Mouse (Mus musculus): ENCODE measurements at regions not wholly inside any gene's neighbourhood (a gene's known extent, or its start where the extent isn't known, plus 50 kb on each side); places are given as distances from the start of the nearest gene placed in this dataset.

DNA sequence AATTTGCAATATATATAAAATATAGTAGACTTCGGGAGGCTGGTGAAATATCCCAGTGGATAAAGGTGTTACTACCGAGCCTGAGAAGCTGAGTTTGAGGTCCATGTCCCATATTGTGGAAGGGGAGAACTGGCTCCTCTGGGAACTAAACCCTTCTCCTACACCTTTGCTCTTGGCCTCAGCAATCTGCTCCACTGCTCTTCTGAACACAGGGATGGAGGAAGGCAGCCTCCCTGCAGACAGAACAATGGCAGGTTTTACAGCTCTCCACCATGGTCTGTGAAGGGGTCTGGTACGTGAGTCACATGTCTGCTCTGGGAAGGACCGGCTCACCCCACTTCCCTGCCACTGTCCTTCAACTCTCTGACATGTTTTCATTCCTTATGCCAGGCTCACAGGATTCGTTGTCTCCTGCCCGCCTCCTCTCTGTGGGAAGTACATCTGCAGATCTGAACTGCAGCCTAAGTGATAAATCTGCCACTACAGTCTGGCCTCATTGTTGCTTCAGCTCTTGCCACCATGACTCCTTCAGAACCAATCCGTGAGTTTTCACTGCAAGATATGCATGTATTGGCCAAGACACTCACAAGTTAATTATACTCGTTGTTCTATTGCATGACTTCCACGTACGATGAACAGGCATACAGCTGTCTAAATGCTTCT, 220.0 kb upstream of the Gm9767 start:
- DNase-seq (ENCODE audit: low spot score) (no peak), ATAC-seq (no peak)
- WGBS, result 62% methylated on average over 10 of the region's 10 CpGs
- no peaks in the 10 kb centered on the region for H3K9me3 ChIP-seq (ENCODE audit: low read length)
- H3K4me2 ChIP-seq (replicated peaks; ENCODE audit: low read depth, low read length), result no peak overlapping the region
- H3K9ac ChIP-seq (replicated peaks; ENCODE audit: low read depth), result no peak overlapping the region
- no peaks in the 10 kb centered on the region for H3K36me3 ChIP-seq (ENCODE audit: insufficient read depth, low read length)
- H3K27me3 ChIP-seq (replicated peaks; ENCODE audit: insufficient read depth, low read length), result no peaks in the 10 kb centered on the region
- H3K4me1 ChIP-seq (ENCODE audit: insufficient read depth, low read depth, low read length), result no peaks in the 10 kb centered on the region
- no peak overlapping the region for H3K27ac ChIP-seq (ENCODE audit: low read length)
- H3K4me3 ChIP-seq (ENCODE audit: low read depth, low read length), result no peak overlapping the region
- no peak for TF ChIP-seq EP300 (IDR thresholded peaks at IDR 0.05)
- TF ChIP-seq CTCF (IDR thresholded peaks at IDR 0.05), result no peak

GRCm38 (mm10) chr10:25844348-25844747, 233.7 kb upstream of the Gm9767 start:
- Histone ChIP-seq H3K4me2 (replicated peaks; ENCODE audit: low read depth, low read length) (no peak overlapping the region), H3K27me3 (replicated peaks; ENCODE audit: insufficient read depth, low read length) (no peaks in the 10 kb centered on the region), H3K36me3 (ENCODE audit: insufficient read depth, low read length) (no peaks in the 10 kb centered on the region), H3K4me1 (ENCODE audit: insufficient read depth, low read depth, low read length) (no peaks in the 10 kb centered on the region), H3K9ac (replicated peaks; ENCODE audit: low read depth) (no peak overlapping the region), H3K27ac (ENCODE audit: low read length) (no peak overlapping the region), H3K9me3 (ENCODE audit: low read length) (no peaks in the 10 kb centered on the region), H3K4me3 (ENCODE audit: low read depth, low read length) (no peak overlapping the region)
- ATAC-seq (no peak), DNase-seq (ENCODE audit: low spot score) (no peak)
- TF ChIP-seq CTCF (IDR thresholded peaks at IDR 0.05) (no peak), EP300 (IDR thresholded peaks at IDR 0.05) (no peak)

- WGBS, result 75% methylated on average over 2 of the region's 2 CpGs
- Histone ChIP-seq H3K4me2 (replicated peaks; ENCODE audit: low read depth, low read length) (no peak overlapping the region), H3K27ac (ENCODE audit: low read length) (no peak overlapping the region), H3K9ac (replicated peaks; ENCODE audit: low read depth) (no peak overlapping the region), H3K36me3 (ENCODE audit: insufficient read depth, low read length) (no peaks in the 10 kb centered on the region), H3K4me3 (ENCODE audit: low read depth, low read length) (no peak overlapping the region), H3K9me3 (ENCODE audit: low read length) (no peaks in the 10 kb centered on the region), H3K4me1 (ENCODE audit: insufficient read depth, low read depth, low read length) (no peaks in the 10 kb centered on the region), H3K27me3 (replicated peaks; ENCODE audit: insufficient read depth, low read length) (no peaks in the 10 kb centered on the region)
- no peak for ATAC-seq
- no peak for DNase-seq (ENCODE audit: low spot score)
- TF ChIP-seq EP300 (IDR thresholded peaks at IDR 0.05), result no peak
- no peak for TF ChIP-seq CTCF (IDR thresholded peaks at IDR 0.05)
Measured at GRCm38 (mm10) chr10:25829275-25829674, 248.8 kb upstream of the Gm9767 start.

DNA sequence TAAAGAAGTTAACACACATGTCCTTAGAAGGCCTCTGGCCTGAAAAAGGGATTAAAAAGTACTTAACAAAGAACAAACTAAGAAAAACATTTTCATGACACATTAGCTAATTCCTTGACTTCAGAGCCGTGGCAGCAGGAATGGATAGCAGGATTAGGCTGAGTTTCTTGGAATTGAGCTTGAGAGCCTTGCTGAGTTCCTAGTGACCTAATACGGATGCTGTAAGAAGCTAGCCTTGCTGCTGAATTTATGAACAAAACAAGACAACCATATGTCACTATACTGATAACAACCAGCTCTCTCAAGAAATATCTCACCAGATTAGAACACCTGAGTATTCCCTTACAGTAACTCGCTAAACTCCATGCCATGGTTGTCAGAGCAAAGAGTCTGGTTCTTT, 268.2 kb upstream of the Smlr1 start:
- TF ChIP-seq CTCF (IDR thresholded peaks at IDR 0.05) (no peak), EP300 (IDR thresholded peaks at IDR 0.05) (no peak)
- no peaks in the 10 kb centered on the region for H3K36me3 ChIP-seq (ENCODE audit: insufficient read depth, low read length)
- DNase-seq (ENCODE audit: low spot score) (no peak), ATAC-seq (no peak)
- no peak overlapping the region for H3K27ac ChIP-seq (ENCODE audit: low read length)
- H3K4me3 ChIP-seq (ENCODE audit: low read depth, low read length), result no peak overlapping the region
- no peak overlapping the region for H3K4me2 ChIP-seq (replicated peaks; ENCODE audit: low read depth, low read length)
- no peaks in the 10 kb centered on the region for H3K9me3 ChIP-seq (ENCODE audit: low read length)
- H3K9ac ChIP-seq (replicated peaks; ENCODE audit: low read depth), result no peak overlapping the region
- no peaks in the 10 kb centered on the region for H3K27me3 ChIP-seq (replicated peaks; ENCODE audit: insufficient read depth, low read length)
- no peaks in the 10 kb centered on the region for H3K4me1 ChIP-seq (ENCODE audit: insufficient read depth, low read depth, low read length)
- WGBS, result 60% methylated on average over 3 of the region's 3 CpGs

GRCm38 (mm10) chr10:25801499-25801898, 265.4 kb upstream of the Smlr1 start:
- no peak overlapping the region for H3K9ac ChIP-seq (replicated peaks; ENCODE audit: low read depth)
- 59% methylated on average over 2 of the region's 2 CpGs for WGBS
- ATAC-seq, result no peak
- no peak overlapping the region for H3K27ac ChIP-seq (ENCODE audit: low read length)
- no peak overlapping the region for H3K4me2 ChIP-seq (replicated peaks; ENCODE audit: low read depth, low read length)
- H3K27me3 ChIP-seq (replicated peaks; ENCODE audit: insufficient read depth, low read length), result no peaks in the 10 kb centered on the region
- no peaks in the 10 kb centered on the region for H3K4me1 ChIP-seq (ENCODE audit: insufficient read depth, low read depth, low read length)
- H3K4me3 ChIP-seq (ENCODE audit: low read depth, low read length), result no peak overlapping the region
- TF ChIP-seq EP300 (IDR thresholded peaks at IDR 0.05), result no peak
- TF ChIP-seq CTCF (IDR thresholded peaks at IDR 0.05), result no peak
- no peaks in the 10 kb centered on the region for H3K36me3 ChIP-seq (ENCODE audit: insufficient read depth, low read length)
- no peak for DNase-seq (ENCODE audit: low spot score)
- no peaks in the 10 kb centered on the region for H3K9me3 ChIP-seq (ENCODE audit: low read length)

GRCm38 (mm10) chr10:25798881-25799280, 262.8 kb upstream of the Smlr1 start:
- no peak overlapping the region for H3K9ac ChIP-seq (replicated peaks; ENCODE audit: low read depth)
- no peaks in the 10 kb centered on the region for H3K9me3 ChIP-seq (ENCODE audit: low read length)
- no peak for TF ChIP-seq EP300 (IDR thresholded peaks at IDR 0.05)
- no peak for TF ChIP-seq CTCF (IDR thresholded peaks at IDR 0.05)
- H3K4me2 ChIP-seq (replicated peaks; ENCODE audit: low read depth, low read length), result no peak overlapping the region
- WGBS, result 95% methylated on average over 2 of the region's 2 CpGs
- H3K27me3 ChIP-seq (replicated peaks; ENCODE audit: insufficient read depth, low read length), result no peaks in the 10 kb centered on the region
- H3K27ac ChIP-seq (ENCODE audit: low read length), result no peak overlapping the region
- DNase-seq (ENCODE audit: low spot score) (no peak), ATAC-seq (no peak)
- H3K36me3 ChIP-seq (ENCODE audit: insufficient read depth, low read length), result no peaks in the 10 kb centered on the region
- H3K4me1 ChIP-seq (ENCODE audit: insufficient read depth, low read depth, low read length), result no peaks in the 10 kb centered on the region
- no peak overlapping the region for H3K4me3 ChIP-seq (ENCODE audit: low read depth, low read length)

DNA sequence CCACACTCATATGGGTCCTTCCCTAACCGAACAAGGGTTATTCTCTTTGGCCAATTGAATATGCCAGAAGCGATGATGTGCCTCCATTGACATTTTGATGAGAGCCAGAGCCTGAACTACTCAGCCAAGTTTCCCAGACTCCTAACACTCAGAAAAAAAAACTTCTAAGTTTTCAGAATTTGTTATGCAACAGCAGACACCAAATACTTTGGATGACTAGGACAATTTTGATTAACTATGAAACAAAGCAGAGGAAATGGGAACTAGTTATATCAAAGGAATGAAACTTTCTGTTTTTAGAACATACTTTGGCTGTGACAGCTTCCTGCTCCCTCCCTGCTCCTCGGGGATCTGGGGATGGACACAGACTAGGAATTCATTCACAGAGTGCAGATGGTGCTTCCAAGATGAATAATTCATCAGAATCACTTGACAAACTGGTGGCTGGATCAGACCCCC, 254.3 kb upstream of the Smlr1 start:
- Histone ChIP-seq H3K4me3 (ENCODE audit: low read depth, low read length) (no peak overlapping the region), H3K9me3 (ENCODE audit: low read length) (no peaks in the 10 kb centered on the region), H3K27ac (ENCODE audit: low read length) (no peak overlapping the region), H3K27me3 (replicated peaks; ENCODE audit: insufficient read depth, low read length) (no peaks in the 10 kb centered on the region), H3K36me3 (ENCODE audit: insufficient read depth, low read length) (no peaks in the 10 kb centered on the region), H3K9ac (replicated peaks; ENCODE audit: low read depth) (no peak overlapping the region), H3K4me2 (replicated peaks; ENCODE audit: low read depth, low read length) (no peak overlapping the region), H3K4me1 (ENCODE audit: insufficient read depth, low read depth, low read length) (no peaks in the 10 kb centered on the region)
- ATAC-seq (peak; percentile 41; the same call in 1 of the 2 replicates), DNase-seq (ENCODE audit: low spot score) (peak; percentile 59)
- TF ChIP-seq EP300 (IDR thresholded peaks at IDR 0.05) (no peak), CTCF (IDR thresholded peaks at IDR 0.05) (no peak)
- 49% methylated on average over 3 of the region's 3 CpGs for WGBS
